ENCODE assay signal across 8 mouse cellular contexts in the genomic region with DNA sequence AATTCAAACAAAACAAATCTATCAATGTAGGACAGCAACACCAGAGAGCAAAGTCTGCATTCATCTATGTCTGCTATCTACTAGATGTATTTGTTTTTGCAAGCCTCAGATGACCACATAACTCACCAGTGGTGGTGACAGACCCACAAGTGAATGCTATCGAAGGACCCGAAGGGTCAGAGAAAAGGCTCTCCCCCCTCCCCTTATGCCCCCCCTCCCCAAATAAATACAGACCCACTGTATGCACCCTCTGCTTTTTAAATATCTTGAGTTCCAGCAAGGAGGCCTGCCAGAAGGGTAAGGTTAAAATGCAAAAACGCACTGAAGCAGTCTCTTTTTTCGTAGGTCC. TPM values are rescaled to one million over a fixed set of nuclear protein-coding genes. Genes with fewer than 3 reads are reported as not detected.
DNase-seq lines count a peak whose midpoint lies in the region; ATAC-seq and TF ChIP-seq lines count a peak whose summit lies in the region.
"Had no signal": no experiment of that assay in that cellular context is flagged by ENCODE, and none has a peak within 500 bp of the region (broad histone marks: within the 10 kb centered on the region; RNA-seq: fewer than 3 reads in every experiment).

No protein-coding gene starts in this region.

- no peak for TF ChIP-seq EP300 in stomach, postnatal 0 days (optimal IDR thresholded peaks at IDR 0.05)

- no peak for DNase-seq in lung, postnatal 36 days
- no peak for DNase-seq in stomach, postnatal 0 days (ENCODE audit: low spot score)
- no peak for DNase-seq in urinary bladder, postnatal 36 days (ENCODE audit: low spot score in 2 of 2)
- DNase-seq in urinary bladder, postnatal 10 days (ENCODE audit: low spot score) = no peak

- ATAC-seq in lung, embryonic 15.5 days (ENCODE audit: borderline replicate concordance, extremely low read depth, low FRiP score, low TSS enrichment) = no peak
- no peak for ATAC-seq in forebrain, embryonic 16.5 days
- ATAC-seq in limb, embryonic 15.5 days (ENCODE audit: insufficient number of reproducible peaks, low FRiP score, low TSS enrichment, low read depth) = no peak
- no peak for ATAC-seq in stomach, postnatal 0 days (ENCODE audit: low FRiP score, low TSS enrichment)

- 0 out of 2 replicates have a peak, but pooled peaks cover 4% of the 10 kb centered on the region for H3K36me3 ChIP-seq in lung, embryonic 15.5 days
- no peaks in the 10 kb centered on the region for H3K36me3 ChIP-seq in forebrain, embryonic 16.5 days (ENCODE audit: control insufficient read depth, insufficient read depth)
- 0 out of 2 replicates have a peak, but pooled peaks cover 11% of the 10 kb centered on the region for H3K36me3 ChIP-seq in limb, embryonic 15.5 days
- H3K36me3 ChIP-seq in stomach, postnatal 0 days (ENCODE audit: control insufficient read depth, insufficient read depth, low read length) = no peaks in the 10 kb centered on the region

- H3K9me3 ChIP-seq in lung, embryonic 15.5 days = no peaks in the 10 kb centered on the region
- H3K9me3 ChIP-seq in forebrain, embryonic 16.5 days (ENCODE audit: control insufficient read depth, low read length) = no peaks in the 10 kb centered on the region
- H3K9me3 ChIP-seq in limb, embryonic 15.5 days = no peaks in the 10 kb centered on the region
- no peaks in the 10 kb centered on the region for H3K9me3 ChIP-seq in stomach, postnatal 0 days (ENCODE audit: control insufficient read depth, low read length)

- no peak for TF ChIP-seq CTCF in stomach, postnatal 0 days (IDR thresholded peaks at IDR 0.05; ENCODE audit: low read depth)

- peak overlapping the region; percentile 67 for H3K4me3 ChIP-seq in lung, embryonic 15.5 days
- H3K4me3 ChIP-seq in forebrain, embryonic 16.5 days (replicated peaks; ENCODE audit: low read length) = peak overlapping the region; percentile 82
- peak overlapping the region; percentile 65 for H3K4me3 ChIP-seq in limb, embryonic 15.5 days
- no peak overlapping the region for H3K4me3 ChIP-seq in stomach, postnatal 0 days (ENCODE audit: low read depth, low read length)

- WGBS in lung, embryonic 15.5 days = 30% methylated on average over 4 of the region's 4 CpGs
- WGBS in forebrain, embryonic 16.5 days = 3% methylated on average over 4 of the region's 4 CpGs
- WGBS in limb, embryonic 15.5 days = 24% methylated on average over 4 of the region's 4 CpGs
- WGBS in stomach, postnatal 0 days = 57% methylated on average over 4 of the region's 4 CpGs

- peaks cover 3% of the 10 kb centered on the region; the same call in 1 of the 2 replicates for H3K27me3 ChIP-seq in lung, embryonic 15.5 days
- H3K27me3 ChIP-seq in forebrain, embryonic 16.5 days (replicated peaks; ENCODE audit: control insufficient read depth, insufficient read depth, low read length) = no peaks in the 10 kb centered on the region
- H3K27me3 ChIP-seq in limb, embryonic 15.5 days = no peaks in the 10 kb centered on the region
- no peaks in the 10 kb centered on the region for H3K27me3 ChIP-seq in stomach, postnatal 0 days (ENCODE audit: control insufficient read depth, insufficient read depth, low read length)

- peak overlapping the region; percentile 91 for H3K4me2 ChIP-seq in lung, embryonic 15.5 days
- H3K4me2 ChIP-seq in forebrain, embryonic 16.5 days (ENCODE audit: low read length) = peak overlapping the region; percentile 94
- peak overlapping the region; percentile 94 for H3K4me2 ChIP-seq in limb, embryonic 15.5 days
- H3K4me2 ChIP-seq in stomach, postnatal 0 days (replicated peaks; ENCODE audit: low read depth) = peak overlapping the region; percentile 91

- no peak overlapping the region for H3K27ac ChIP-seq in lung, embryonic 15.5 days
- H3K27ac ChIP-seq in forebrain, embryonic 16.5 days (ENCODE audit: low read length) = peak overlapping the region; percentile 97
- no peak overlapping the region for H3K27ac ChIP-seq in limb, embryonic 15.5 days
- H3K27ac ChIP-seq in stomach, postnatal 0 days (replicated peaks) = no peak overlapping the region
- H3K27ac ChIP-seq: liver, embryonic 14.5 days had no signal

- peak overlapping the region; percentile 60; the same call in 1 of the 2 replicates for H3K9ac ChIP-seq in lung, embryonic 15.5 days
- peak overlapping the region; percentile 83 for H3K9ac ChIP-seq in forebrain, embryonic 16.5 days (replicated peaks; ENCODE audit: low read depth, low read length)
- H3K9ac ChIP-seq in limb, embryonic 15.5 days = peak overlapping the region; percentile 18; the same call in 1 of the 2 replicates
- H3K9ac ChIP-seq in stomach, postnatal 0 days (ENCODE audit: low read length) = no peak overlapping the region
- H3K9ac ChIP-seq: liver, embryonic 14.5 days had no signal

- H3K4me1 ChIP-seq in lung, embryonic 15.5 days = peaks cover 32% of the 10 kb centered on the region
- peaks cover 44% of the 10 kb centered on the region for H3K4me1 ChIP-seq in forebrain, embryonic 16.5 days (replicated peaks; ENCODE audit: control insufficient read depth, insufficient read depth, low read length)
- H3K4me1 ChIP-seq in limb, embryonic 15.5 days = peaks cover 35% of the 10 kb centered on the region
- H3K4me1 ChIP-seq in stomach, postnatal 0 days (replicated peaks; ENCODE audit: control insufficient read depth, insufficient read depth) = 0 out of 2 replicates have a peak, but pooled peaks cover 3% of the 10 kb centered on the region

RNA-seq across cellular contexts. Expression of gene Epha4, which starts 2.9 kb away (rescaled TPM):
- polyA plus RNA-seq in lung, embryonic 15.5 days (2015; fragmentation: Nextera tagmentation; extraction: Ambion mirVana) = 14.2 and 16.9 TPM in 2 replicates
- polyA plus RNA-seq in forebrain, embryonic 16.5 days (2015; fragmentation: Nextera tagmentation; extraction: Ambion mirVana) = 76.4 and 89.5 TPM in 2 replicates
- 32.3 and 39.0 TPM in 2 replicates for polyA plus RNA-seq in limb, embryonic 15.5 days (2015; fragmentation: Nextera tagmentation; extraction: Ambion mirVana)
- 3.8 and 5.4 TPM in 2 replicates for polyA plus RNA-seq in stomach, postnatal 0 days (2015; fragmentation: Nextera tagmentation; extraction: Ambion mirVana)
